Mouse (Mus musculus): ENCODE results near the gene Syn3. TPM values are rescaled to one million over a fixed set of nuclear protein-coding genes. Genes with fewer than 3 reads are reported as not detected.

The Syn3 gene
- polyA plus RNA-seq, 1 experiment from 2014 or later, result 2.1 TPM

DNA sequence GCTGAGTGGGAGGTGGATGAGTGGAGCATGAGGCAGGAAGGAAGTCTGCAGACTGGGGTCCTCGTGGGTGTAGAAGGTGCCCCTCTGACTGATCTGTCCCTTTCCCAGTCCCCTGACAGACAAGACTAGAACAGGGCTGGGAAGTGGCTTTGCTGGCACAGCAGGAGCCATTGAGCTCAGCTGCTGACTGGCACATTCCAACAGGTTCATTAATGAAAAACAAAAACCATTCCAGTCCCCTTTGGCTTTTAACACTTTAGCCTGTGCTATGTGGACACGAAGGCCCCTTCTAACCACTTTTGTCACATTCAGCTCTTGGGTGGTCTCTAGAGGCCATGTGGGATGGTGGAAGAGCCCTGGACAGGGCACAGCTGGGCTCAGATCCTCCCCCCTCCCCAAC lies 194.1 kb downstream of the Syn3 start:
- no peak for TF ChIP-seq CTCF (IDR thresholded peaks at IDR 0.05)
- ATAC-seq, result no peak
- in situ Hi-C loops (cut with MboI; ENCODE audit: low pct_unique_long_range_greater_than_20kb), result loop anchor here (10.0 kb wide), 1 partner anchor 340 kb away; no protein-coding TSS in a partner anchor
- H3K27me3 ChIP-seq, result no peaks in the 10 kb centered on the region
- ChIA-PET POLR2A (interaction anchor here (1.2 to 2.4 kb wide), 2 partner anchors 11 to 152 kb away, joined by 3 to 10 read pairs; no protein-coding TSS in a partner anchor), CTCF (interaction anchor here (0.9 to 1.8 kb wide), 6 partner anchors 9 to 283 kb away, joined by 3 to 4 read pairs (median 3); partner anchors contain the start of gene Fbxo7)
- DNase-seq (ENCODE audit: low read depth, low spot score), result no peak

- H3K27me3 ChIP-seq, result no peaks in the 10 kb centered on the region
- ATAC-seq, result no peak
- TF ChIP-seq CTCF (IDR thresholded peaks at IDR 0.05), result no peak
- in situ Hi-C loops (cut with MboI; ENCODE audit: low pct_unique_long_range_greater_than_20kb), result loop anchor here (10.0 kb wide), 1 partner anchor 339 kb away; no protein-coding TSS in a partner anchor
- no peak for DNase-seq (ENCODE audit: low read depth, low spot score)
- CTCF ChIA-PET, result interaction anchor here (1.1 to 1.4 kb wide), 4 partner anchors 9 to 108 kb away, joined by 3 to 8 read pairs (median 6); no protein-coding TSS in a partner anchor
- POLR2A ChIA-PET, result no interaction called here
Observed at GRCm38 (mm10) chr10:86303495-86303876, 195.2 kb downstream of the Syn3 start.

- peak; percentile 57 for ATAC-seq
Observed at GRCm38 (mm10) chr10:86302761-86303494, 195.8 kb downstream of the Syn3 start.

GRCm38 (mm10) chr10:86302318-86302648 lies 196.4 kb downstream of the Syn3 start:
- POLR2A ChIA-PET, result interaction anchor here (0.5 to 3.0 kb wide), 13 partner anchors 10 to 476 kb away, joined by 3 to 12 read pairs (median 3); partner anchors contain the start of gene Nt5dc3
- DNase-seq (ENCODE audit: low read depth, low spot score) (no peak), ATAC-seq (no peak)
- in situ Hi-C loops (cut with MboI; ENCODE audit: low pct_unique_long_range_greater_than_20kb), result loop anchor here (10.0 kb wide), 1 partner anchor 337 kb away; no protein-coding TSS in a partner anchor
- TF ChIP-seq CTCF (IDR thresholded peaks at IDR 0.05), result no peak
- H3K27me3 ChIP-seq, result no peaks in the 10 kb centered on the region
- CTCF ChIA-PET, result interaction anchor here (1.1 to 1.4 kb wide), 4 partner anchors 10 to 161 kb away, joined by 4 to 8 read pairs (median 6); no protein-coding TSS in a partner anchor

More at GRCm38 (mm10) chr10:86302761-86303494, 195.8 kb downstream of the Syn3 start:
- TF ChIP-seq CTCF (IDR thresholded peaks at IDR 0.05), result no peak
- CTCF ChIA-PET, result interaction anchor here (0.8 to 1.4 kb wide), 6 partner anchors 10 to 160 kb away, joined by 3 to 8 read pairs (median 4); no protein-coding TSS in a partner anchor
- POLR2A ChIA-PET, result interaction anchor here (0.5 to 3.0 kb wide), 8 partner anchors 19 to 476 kb away, joined by 3 to 12 read pairs (median 3); partner anchors contain the start of gene Nt5dc3
- H3K27me3 ChIP-seq, result no peaks in the 10 kb centered on the region
- DNase-seq (ENCODE audit: low read depth, low spot score), result peak; percentile 75
- in situ Hi-C loops (cut with MboI; ENCODE audit: low pct_unique_long_range_greater_than_20kb), result loop anchor here (10.0 kb wide), 1 partner anchor 338 kb away; no protein-coding TSS in a partner anchor

DNA sequence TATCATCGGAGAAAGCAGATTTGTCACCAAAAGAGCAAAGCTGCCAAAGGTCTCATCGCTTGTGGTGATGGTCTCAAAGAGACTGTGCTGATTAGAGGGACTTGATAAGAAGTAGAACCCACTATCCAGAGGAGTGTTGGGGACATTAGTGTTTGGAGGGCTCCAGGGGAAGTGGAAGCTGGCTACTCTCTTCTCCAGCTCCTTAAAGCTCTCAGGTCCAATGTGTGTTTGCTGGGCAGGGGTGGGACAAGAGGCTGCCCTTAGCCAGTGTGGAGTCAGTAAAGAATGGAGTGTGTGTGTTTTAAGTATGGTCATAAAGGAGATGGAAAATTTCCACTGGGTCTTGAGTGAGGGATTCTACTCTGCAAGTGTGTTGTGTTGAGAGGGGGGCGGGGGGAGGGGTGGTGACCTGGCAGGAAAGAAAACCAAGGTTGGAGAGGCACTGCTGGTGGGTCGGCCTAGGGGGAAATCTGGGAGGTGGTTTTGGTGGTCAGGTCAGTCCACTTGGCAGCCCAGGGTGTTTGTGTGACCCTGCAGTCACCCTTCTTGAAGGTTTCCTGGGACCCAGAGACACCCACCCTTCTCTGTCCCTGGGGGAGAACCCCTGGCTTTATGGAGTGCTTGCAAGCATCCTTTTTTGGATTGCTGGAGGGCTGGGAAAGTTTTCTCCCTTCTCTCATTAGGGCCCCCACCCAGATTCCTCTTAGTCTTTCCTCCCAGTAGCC lies 196.9 kb downstream of the Syn3 start:
- DNase-seq (ENCODE audit: low read depth, low spot score) (no peak), ATAC-seq (no peak)
- H3K27me3 ChIP-seq, result no peaks in the 10 kb centered on the region
- no peak for TF ChIP-seq CTCF (IDR thresholded peaks at IDR 0.05)
- ChIA-PET CTCF (interaction anchor here (0.7 to 1.4 kb wide), 5 partner anchors 11 to 162 kb away, joined by 3 to 8 read pairs (median 4); no protein-coding TSS in a partner anchor), POLR2A (interaction anchor here (0.5 to 3.0 kb wide), 32 partner anchors 8 to 1718 kb away, joined by 3 to 12 read pairs (median 3); no protein-coding TSS in a partner anchor)
- in situ Hi-C loops (cut with MboI; ENCODE audit: low pct_unique_long_range_greater_than_20kb), result loop anchor here (10.0 kb wide), 1 partner anchor 337 kb away; no protein-coding TSS in a partner anchor

GRCm38 (mm10) chr10:86301117-86301490 lies 197.6 kb downstream of the Syn3 start:
- DNase-seq (ENCODE audit: low read depth, low spot score) (no peak), ATAC-seq (no peak)
- in situ Hi-C loops (cut with MboI; ENCODE audit: low pct_unique_long_range_greater_than_20kb), result loop anchor here (10.0 kb wide), 1 partner anchor 336 kb away; no protein-coding TSS in a partner anchor
- no peak for TF ChIP-seq CTCF (IDR thresholded peaks at IDR 0.05)
- no peaks in the 10 kb centered on the region for H3K27me3 ChIP-seq
- CTCF ChIA-PET, result interaction anchor here (0.7 to 1.4 kb wide), 4 partner anchors 11 to 163 kb away, joined by 3 read pairs; no protein-coding TSS in a partner anchor
- POLR2A ChIA-PET, result interaction anchor here (0.5 to 3.0 kb wide), 28 partner anchors 9 to 1717 kb away, joined by 3 to 12 read pairs (median 3); no protein-coding TSS in a partner anchor

- TF ChIP-seq CTCF (IDR thresholded peaks at IDR 0.05), result no peak
- H3K27me3 ChIP-seq, result no peaks in the 10 kb centered on the region
- ChIA-PET CTCF (interaction anchor here (0.7 to 1.4 kb wide), 5 partner anchors 12 to 279 kb away, joined by 3 to 4 read pairs (median 3); partner anchors contain the start of gene Fbxo7), POLR2A (interaction anchor here (0.6 to 3.0 kb wide), 26 partner anchors 9 to 406 kb away, joined by 3 to 12 read pairs (median 4); no protein-coding TSS in a partner anchor)
- ATAC-seq (peak; percentile 56), DNase-seq (ENCODE audit: low read depth, low spot score) (no peak)
- in situ Hi-C loops (cut with MboI; ENCODE audit: low pct_unique_long_range_greater_than_20kb), result loop anchor here (10.0 kb wide), 1 partner anchor 336 kb away; no protein-coding TSS in a partner anchor
Observed at GRCm38 (mm10) chr10:86300293-86301116, 198.2 kb downstream of the Syn3 start, which contains the start of gene Timp3. TSS of gene Timp3 (plus strand) at chr10:86300372.

DNA sequence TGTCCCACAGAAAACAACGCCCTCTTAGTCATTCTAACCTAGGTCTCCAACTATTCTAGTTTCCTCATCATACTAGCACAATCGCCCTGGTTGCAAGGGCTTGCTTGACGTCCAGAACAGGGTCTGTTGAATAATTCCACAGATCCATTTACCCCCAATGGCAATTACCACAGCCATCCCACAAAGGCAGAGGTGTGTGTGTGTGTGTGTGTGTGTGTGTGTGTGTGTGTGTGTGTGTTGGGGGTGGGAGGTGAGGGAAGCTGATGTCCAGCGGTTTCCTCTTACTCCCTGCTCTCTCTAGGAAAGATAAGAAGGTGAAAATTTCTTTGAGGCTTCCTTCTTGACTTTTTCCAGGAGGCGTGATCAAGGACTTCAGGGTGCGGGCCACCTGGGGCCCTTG lies 198.9 kb downstream of the Syn3 start:
- no peaks in the 10 kb centered on the region for H3K27me3 ChIP-seq
- ChIA-PET POLR2A (interaction anchor here (0.6 to 2.1 kb wide), 8 partner anchors 9 to 235 kb away, joined by 3 to 10 read pairs (median 4); no protein-coding TSS in a partner anchor), CTCF (interaction anchor here (1.2 to 1.3 kb wide), 2 partner anchors 235 to 278 kb away, joined by 3 to 4 read pairs; partner anchors contain the start of gene Fbxo7)
- no peak for DNase-seq (ENCODE audit: low read depth, low spot score)
- ATAC-seq, result no peak
- in situ Hi-C loops (cut with MboI; ENCODE audit: low pct_unique_long_range_greater_than_20kb), result loop anchor here (10.0 kb wide), 2 partner anchors 195 to 335 kb away; no protein-coding TSS in a partner anchor
- TF ChIP-seq CTCF (IDR thresholded peaks at IDR 0.05), result no peak

- no peak for TF ChIP-seq CTCF (IDR thresholded peaks at IDR 0.05)
- ChIA-PET CTCF (interaction anchor here (0.7 to 1.7 kb wide), 3 partner anchors 41 to 233 kb away, joined by 3 to 4 read pairs (median 3); no protein-coding TSS in a partner anchor), POLR2A (interaction anchor here (0.5 kb wide), 1 partner anchor 147 kb away, joined by 3 read pairs; no protein-coding TSS in a partner anchor)
- in situ Hi-C loops (cut with MboI; ENCODE audit: low pct_unique_long_range_greater_than_20kb), result loop anchor here (10.0 kb wide), 1 partner anchor 194 kb away; no protein-coding TSS in a partner anchor
- no peak for DNase-seq (ENCODE audit: low read depth, low spot score)
- ATAC-seq, result no peak
- no peaks in the 10 kb centered on the region for H3K27me3 ChIP-seq
Observed at GRCm38 (mm10) chr10:86298326-86298725, 200.4 kb downstream of the Syn3 start.
